Mouse (Mus musculus) forebrain, embryonic 15.5 days (tissue): Measurements from ENCODE around the gene Omp. TPM values are rescaled to one million over a fixed set of nuclear protein-coding genes. Genes with fewer than 3 reads are reported as not detected.

ENCODE experiments used
- ATAC-seq: fragments of 200-750 bp; cut with Nextera tagmentation; replicated peaks from 2 replicates; pipeline ENCODE4 v1.8.0; 2017; ENCODE audit warnings: mild to moderate bottlenecking, moderate TSS enrichment, moderate library complexity
- H3K27ac ChIP-seq: fragments of 300-500 bp; sonication (generic); replicated peaks from 2 replicates; pipeline ENCODE4 v1.5.1; 2015; ENCODE audit warnings: mild to moderate bottlenecking, inconsistent platforms
- H3K27me3 ChIP-seq: fragments of 300-500 bp; sonication (generic); 2 replicates; pipeline ENCODE4 v1.6.1; 2015; ENCODE audit warnings: inconsistent platforms
- H3K36me3 ChIP-seq: fragments of 300-500 bp; sonication (generic); 2 replicates; pipeline ENCODE4 v1.6.1; 2015; ENCODE audit warnings: mild to moderate bottlenecking, inconsistent platforms
- H3K4me1 ChIP-seq: fragments of 300-500 bp; sonication (generic); 2 replicates; pipeline ENCODE4 v1.6.1; 2015; ENCODE audit warnings: inconsistent platforms
- H3K4me2 ChIP-seq: fragments of 300-500 bp; sonication (generic); replicated peaks from 2 replicates; pipeline ENCODE4 v1.6.1; 2015; ENCODE audit warnings: mild to moderate bottlenecking, inconsistent platforms
- H3K4me3 ChIP-seq: fragments of 300-500 bp; sonication (generic); 2 replicates; pipeline ENCODE4 v1.5.1; 2015; ENCODE audit warnings: mild to moderate bottlenecking, inconsistent platforms
- H3K9ac ChIP-seq: fragments of 300-500 bp; sonication (generic); replicated peaks from 2 replicates; pipeline ENCODE4 v1.6.1; 2015; ENCODE audit warnings: mild to moderate bottlenecking, inconsistent platforms
- H3K9me3 ChIP-seq: fragments of 300-500 bp; sonication (generic); 2 replicates; pipeline ENCODE4 v1.6.1; 2016; ENCODE audit warnings: inconsistent platforms
- WGBS: fragments of 180-500 bp; shearing (Covaris S2); methylation state at CpG from one replicate; pipeline ENCODE4 v1.1.7; 2015; ENCODE audit warnings: mixed read lengths; 5-methylcytosine and 5-hydroxymethylcytosine counted together
- polyA plus RNA-seq: library from polyadenylated mRNA; unstranded; fragments of >200 nt; fragmentation: Nextera tagmentation; extraction: Ambion mirVana; gene quantifications from 2 replicates; pipeline ENCODE4 v1.2.1, GENCODE M21; 2015

Gene Omp
- polyA plus RNA-seq, 1 experiment from 2014 or later = 0.46 TPM

- ATAC-seq = no peak
- no peaks in the 10 kb centered on the region for H3K27me3 ChIP-seq
- no peaks in the 10 kb centered on the region for H3K36me3 ChIP-seq
- H3K27ac ChIP-seq = peak overlapping the region; percentile 50
- H3K9ac ChIP-seq = no peak overlapping the region
- peaks cover 24% of the 10 kb centered on the region for H3K4me1 ChIP-seq
- no peaks in the 10 kb centered on the region for H3K9me3 ChIP-seq
- 63% methylated on average over 10 of the region's 10 CpGs for WGBS
- no peak overlapping the region for H3K4me3 ChIP-seq
- no peak overlapping the region for H3K4me2 ChIP-seq
These were observed 3.6 kb upstream of the Omp start for GRCm38 (mm10) chr7:98148721-98149407.

- ATAC-seq = no peak
- Histone ChIP-seq H3K4me3 (no peak overlapping the region), H3K36me3 (no peaks in the 10 kb centered on the region), H3K27me3 (no peaks in the 10 kb centered on the region), H3K4me1 (peaks cover 24% of the 10 kb centered on the region), H3K9me3 (no peaks in the 10 kb centered on the region), H3K9ac (no peak overlapping the region), H3K4me2 (no peak overlapping the region), H3K27ac (peak overlapping the region; percentile 50)
- 55% methylated on average over 8 of the region's 8 CpGs for WGBS
These were observed 2.5 kb upstream of the Omp start for GRCm38 (mm10) chr7:98147766-98148165.

- no peak overlapping the region for H3K9ac ChIP-seq
- H3K36me3 ChIP-seq = no peaks in the 10 kb centered on the region
- H3K4me3 ChIP-seq = no peak overlapping the region
- H3K27me3 ChIP-seq = no peaks in the 10 kb centered on the region
- no peak for ATAC-seq
- no peak overlapping the region; the same call in 1 of the 2 replicates for H3K27ac ChIP-seq
- no peak overlapping the region for H3K4me2 ChIP-seq
- WGBS = 82% methylated on average over 8 of the region's 8 CpGs
- no peaks in the 10 kb centered on the region for H3K9me3 ChIP-seq
- peaks cover 24% of the 10 kb centered on the region for H3K4me1 ChIP-seq
These were observed 1.1 kb upstream of the Omp start for GRCm38 (mm10) chr7:98146447-98146845.

- Histone ChIP-seq H3K27ac (no peak overlapping the region; the same call in 1 of the 2 replicates), H3K4me1 (peaks cover 24% of the 10 kb centered on the region), H3K9me3 (no peaks in the 10 kb centered on the region), H3K4me2 (no peak overlapping the region), H3K36me3 (no peaks in the 10 kb centered on the region), H3K4me3 (no peak overlapping the region), H3K27me3 (no peaks in the 10 kb centered on the region), H3K9ac (no peak overlapping the region)
- ATAC-seq = no peak
- 80% methylated on average over 12 of the region's 12 CpGs for WGBS
These were observed 642 bp upstream of the Omp start for GRCm38 (mm10) chr7:98145842-98146446.

- no peak for ATAC-seq
- peaks cover 8% of the 10 kb centered on the region for H3K4me1 ChIP-seq
- no peak overlapping the region for H3K4me2 ChIP-seq
- no peak overlapping the region for H3K27ac ChIP-seq
- H3K4me3 ChIP-seq = no peak overlapping the region
- H3K27me3 ChIP-seq = no peaks in the 10 kb centered on the region
- 58% methylated on average over 3 of the region's 3 CpGs for WGBS
- H3K36me3 ChIP-seq = no peaks in the 10 kb centered on the region
- no peak overlapping the region for H3K9ac ChIP-seq
- no peaks in the 10 kb centered on the region for H3K9me3 ChIP-seq
These were observed 2.7 kb downstream of the Omp start for GRCm38 (mm10) chr7:98142648-98143047.

GRCm38 (mm10) chr7:98142247-98142646 lies 3.1 kb downstream of the Omp start:
- no peak overlapping the region for H3K27ac ChIP-seq

GRCm38 (mm10) chr7:98141206-98141605 lies 4.1 kb downstream of the Omp start:
- no peak overlapping the region for H3K27ac ChIP-seq
- H3K4me3 ChIP-seq = no peak overlapping the region
- H3K9ac ChIP-seq = no peak overlapping the region
- no peaks in the 10 kb centered on the region for H3K9me3 ChIP-seq
- H3K4me1 ChIP-seq = peaks cover 4% of the 10 kb centered on the region
- no peak overlapping the region for H3K4me2 ChIP-seq
- no peak for ATAC-seq
- H3K36me3 ChIP-seq = no peaks in the 10 kb centered on the region
- H3K27me3 ChIP-seq = no peaks in the 10 kb centered on the region
- WGBS = 58% methylated on average over 3 of the region's 3 CpGs

More at GRCm38 (mm10) chr7:98142247-98142646, 3.1 kb downstream of the Omp start:
- Histone ChIP-seq H3K4me1 (peaks cover 6% of the 10 kb centered on the region), H3K36me3 (no peaks in the 10 kb centered on the region), H3K9me3 (no peaks in the 10 kb centered on the region), H3K4me3 (no peak overlapping the region), H3K27me3 (no peaks in the 10 kb centered on the region), H3K9ac (no peak overlapping the region), H3K4me2 (no peak overlapping the region)
- no peak for ATAC-seq
- WGBS = 57% methylated on average over 8 of the region's 8 CpGs

GRCm38 (mm10) chr7:98140597-98140996 lies 4.7 kb downstream of the Omp start:
- H3K4me1 ChIP-seq = peaks cover 4% of the 10 kb centered on the region
- ATAC-seq = no peak
- H3K4me2 ChIP-seq = no peak overlapping the region
- H3K27me3 ChIP-seq = no peaks in the 10 kb centered on the region
- WGBS = 43% methylated on average over 2 of the region's 2 CpGs
- H3K9ac ChIP-seq = no peak overlapping the region
- no peaks in the 10 kb centered on the region for H3K36me3 ChIP-seq
- no peaks in the 10 kb centered on the region for H3K9me3 ChIP-seq
- no peak overlapping the region for H3K4me3 ChIP-seq
- no peak overlapping the region for H3K27ac ChIP-seq

- Histone ChIP-seq H3K4me3 (no peak overlapping the region), H3K4me2 (no peak overlapping the region), H3K36me3 (no peaks in the 10 kb centered on the region), H3K9ac (no peak overlapping the region), H3K4me1 (peaks cover 4% of the 10 kb centered on the region), H3K27me3 (no peaks in the 10 kb centered on the region), H3K9me3 (no peaks in the 10 kb centered on the region), H3K27ac (no peak overlapping the region)
- no peak for ATAC-seq
- WGBS = 20% methylated on average over 9 of the region's 9 CpGs
These were observed 6.1 kb downstream of the Omp start for GRCm38 (mm10) chr7:98139216-98139615.

- Histone ChIP-seq H3K9ac (no peak overlapping the region), H3K9me3 (no peaks in the 10 kb centered on the region), H3K27me3 (no peaks in the 10 kb centered on the region), H3K4me2 (no peak overlapping the region), H3K27ac (no peak overlapping the region), H3K4me1 (peaks cover 4% of the 10 kb centered on the region), H3K4me3 (no peak overlapping the region), H3K36me3 (no peaks in the 10 kb centered on the region)
- WGBS = 50% methylated on average over 2 of the region's 2 CpGs
- no peak for ATAC-seq
These were observed 7.3 kb downstream of the Omp start for GRCm38 (mm10) chr7:98137995-98138394.

GRCm38 (mm10) chr7:98137583-98137982 lies 7.7 kb downstream of the Omp start:
- peaks cover 4% of the 10 kb centered on the region for H3K4me1 ChIP-seq
- H3K27ac ChIP-seq = no peak overlapping the region
- no peaks in the 10 kb centered on the region for H3K9me3 ChIP-seq
- no peak overlapping the region for H3K4me3 ChIP-seq
- H3K4me2 ChIP-seq = no peak overlapping the region
- no peak overlapping the region for H3K9ac ChIP-seq
- 44% methylated on average over 3 of the region's 3 CpGs for WGBS
- 0 out of 2 replicates have a peak, but pooled peaks have one; percentile 39 for ATAC-seq
- H3K36me3 ChIP-seq = no peaks in the 10 kb centered on the region
- no peaks in the 10 kb centered on the region for H3K27me3 ChIP-seq

GRCm38 (mm10) chr7:98131751-98132150 lies 13.6 kb downstream of the Omp start:
- Histone ChIP-seq H3K4me3 (no peak overlapping the region), H3K36me3 (0 out of 2 replicates have a peak, but pooled peaks cover 3% of the 10 kb centered on the region), H3K27ac (no peak overlapping the region), H3K9ac (no peak overlapping the region), H3K27me3 (no peaks in the 10 kb centered on the region), H3K9me3 (no peaks in the 10 kb centered on the region), H3K4me2 (no peak overlapping the region), H3K4me1 (no peaks in the 10 kb centered on the region)
- no peak for ATAC-seq
- WGBS = 92% methylated on average over 8 of the region's 8 CpGs
